Mouse (Mus musculus) CH12.LX (cell line): ENCODE results near the gene Ccdc28b. TPM values are rescaled to one million over a fixed set of nuclear protein-coding genes. Genes with fewer than 3 reads are reported as not detected.

Experiments used
- DNase-seq: peaks from one replicate; pipeline ENCODE4 v3.0.0-alpha.2; 2013; ENCODE audit errors: extremely low read depth
- H3K27ac ChIP-seq: 2 replicates; pipeline ENCODE4 v1.5.1; 2012; ENCODE audit warnings: low read depth, mild to moderate bottlenecking, control low read depth, moderate library complexity; ENCODE audit not compliant: insufficient read depth
- H3K27me3 ChIP-seq: replicated peaks from 2 replicates; pipeline ENCODE3; 2012; ENCODE audit warnings: inconsistent platforms
- H3K36me3 ChIP-seq, 2 experiments: replicated peaks in 1 of 2; 2 replicates each; pipeline versions ENCODE3 to v1.6.1; 2012; ENCODE audit warnings: inconsistent platforms in 1 of 2, low read length in 1 of 2, mild to moderate bottlenecking in 1 of 2, mixed read lengths in 1 of 2, moderate library complexity in 1 of 2; ENCODE audit not compliant: control insufficient read depth in 1 of 2, insufficient read depth in 1 of 2
- H3K4me1 ChIP-seq, 2 experiments: 2 replicates each; pipeline ENCODE4 v1.6.1; 2012; ENCODE audit warnings: inconsistent platforms in 1 of 2, moderate library complexity in 1 of 2; ENCODE audit not compliant: insufficient read depth in 2 of 2, control insufficient read depth in 1 of 2
- H3K4me2 ChIP-seq: 2 replicates; pipeline ENCODE4 v1.6.1; 2012; ENCODE audit warnings: low read depth, mild to moderate bottlenecking, control low read depth; ENCODE audit not compliant: poor library complexity, insufficient read depth, severe bottlenecking
- H3K4me3 ChIP-seq, 3 experiments: fragments of 150-350 bp in 1 of 3; sonication (generic) in 1 of 3; replicated peaks in 1 of 3; 2 replicates each; pipeline versions ENCODE3 to v1.5.1; 2011 to 2012; ENCODE audit warnings: low read depth in 2 of 3, low read length in 2 of 3, mild to moderate bottlenecking in 2 of 3, moderate library complexity in 2 of 3, control low read depth in 1 of 3, improper control_type of control experiment in 1 of 3, inconsistent platforms in 1 of 3, mixed read lengths in 1 of 3; ENCODE audit not compliant: poor library complexity in 1 of 3
- H3K79me2 ChIP-seq: replicated peaks from 2 replicates; pipeline ENCODE4 v1.6.1; 2012; ENCODE audit warnings: mild to moderate bottlenecking, moderate library complexity; ENCODE audit not compliant: control insufficient read depth, poor library complexity, insufficient read depth, severe bottlenecking; ENCODE audit errors: extremely low read depth
- H3K9ac ChIP-seq: 2 replicates; pipeline ENCODE4 v1.6.1; 2012; ENCODE audit warnings: low read depth, mild to moderate bottlenecking, control low read depth, moderate library complexity; ENCODE audit not compliant: insufficient read depth
- H3K9me3 ChIP-seq: replicated peaks from 2 replicates; pipeline ENCODE3; 2012; ENCODE audit warnings: low read length, inconsistent platforms, mixed read lengths
- CTCF ChIP-seq, 2 experiments: IDR thresholded peaks in 1 of 2; conservative IDR thresholded peaks in 1 of 2; 2 replicates each; pipeline ENCODE4 v1.5.1; 2011 to 2012; ENCODE audit warnings: low read depth in 2 of 2, low read length in 2 of 2, improper control_type of control experiment in 1 of 2, inconsistent platforms in 1 of 2, mild to moderate bottlenecking in 1 of 2, moderate library complexity in 1 of 2
- ELF1 ChIP-seq: IDR thresholded peaks from 2 replicates; pipeline ENCODE4 v1.6.1; 2014; ENCODE audit warnings: low read depth, mild to moderate bottlenecking, inconsistent platforms, low read length, improper control_type of control experiment
- EP300 ChIP-seq: IDR thresholded peaks from 2 replicates; pipeline ENCODE4 v1.6.1; 2011; ENCODE audit warnings: low read length, improper control_type of control experiment
- GABPA ChIP-seq: IDR thresholded peaks from 2 replicates; pipeline ENCODE4 v1.6.1; 2012; ENCODE audit warnings: low read depth, low read length, improper control_type of control experiment, inconsistent platforms; ENCODE audit not compliant: insufficient replicate concordance
- HCFC1 ChIP-seq: IDR thresholded peaks from 2 replicates; pipeline ENCODE4 v1.6.1; 2012; ENCODE audit warnings: low read depth, mild to moderate bottlenecking, inconsistent platforms, low read length, improper control_type of control experiment
- JUND ChIP-seq: conservative IDR thresholded peaks from 2 replicates; pipeline ENCODE4 v1.6.1; 2011; ENCODE audit warnings: low read depth, low read length, improper control_type of control experiment
- KAT2A ChIP-seq: IDR thresholded peaks from 2 replicates; pipeline ENCODE4 v1.6.1; 2012; ENCODE audit warnings: low read length, improper control_type of control experiment, inconsistent platforms; ENCODE audit not compliant: insufficient replicate concordance
- MAFK ChIP-seq: IDR thresholded peaks from 2 replicates; pipeline ENCODE4 v1.6.1; 2011; ENCODE audit warnings: low read length, improper control_type of control experiment; ENCODE audit not compliant: insufficient replicate concordance
- MEF2A ChIP-seq: IDR thresholded peaks from 2 replicates; pipeline ENCODE4 v1.6.1; 2014; ENCODE audit warnings: low read depth, mild to moderate bottlenecking, inconsistent platforms, low read length, improper control_type of control experiment, borderline replicate concordance
- MYC ChIP-seq: IDR thresholded peaks from 2 replicates; pipeline ENCODE4 v1.6.1; 2011; ENCODE audit warnings: low read depth, mild to moderate bottlenecking, improper control_type of control experiment, low read length
- RAD21 ChIP-seq: IDR thresholded peaks from 2 replicates; pipeline ENCODE4 v1.6.1; 2011; ENCODE audit warnings: low read depth, mild to moderate bottlenecking, low read length, improper control_type of control experiment, moderate library complexity
- RCOR1 ChIP-seq: conservative IDR thresholded peaks from 2 replicates; pipeline ENCODE4 v1.6.1; 2012; ENCODE audit warnings: low read depth, mild to moderate bottlenecking, inconsistent platforms, low read length, improper control_type of control experiment
- SMC3 ChIP-seq: IDR thresholded peaks from 2 replicates; pipeline ENCODE4 v1.6.1; 2011; ENCODE audit warnings: low read depth, low read length, improper control_type of control experiment
- TCF12 ChIP-seq: IDR thresholded peaks from 2 replicates; pipeline ENCODE4 v1.6.1; 2014; ENCODE audit warnings: low read depth, mild to moderate bottlenecking, inconsistent platforms, low read length, improper control_type of control experiment
- ZKSCAN1 ChIP-seq: IDR thresholded peaks from 2 replicates; pipeline ENCODE4 v1.6.1; 2012; ENCODE audit warnings: low read depth, inconsistent platforms, low read length, improper control_type of control experiment, borderline replicate concordance
- ZMIZ1 ChIP-seq: IDR thresholded peaks from 2 replicates; pipeline ENCODE4 v1.6.1; 2012; ENCODE audit warnings: low read depth, mild to moderate bottlenecking, inconsistent platforms, low read length, improper control_type of control experiment
- dilution Hi-C: fragments of 300-500 bp; cut with MboI; formaldehyde crosslinking; loops from 2 replicates; pipeline ENCODE4 v1.14.3; 2020; ENCODE audit warnings: low sequenced_read_pairs; ENCODE audit not compliant: extremely low pct_unique_long_range_greater_than_20kb, extremely low pct_ligation_motif_present
- in situ Hi-C: fragments of 300-500 bp; cut with MboI; formaldehyde crosslinking; loops from 3 replicates; pipeline ENCODE4 v1.14.3; 2019; ENCODE audit warnings: low sequenced_read_pairs, low pct_ligation_motif_present, low pct_unique_long_range_greater_than_20kb, mixed read lengths
- polyA plus RNA-seq: library from polyadenylated mRNA; unstranded; fragments of >175 nt; gene quantifications from 2 replicates; pipeline ENCODE4 v1.2.1, GENCODE M21; 2012; ENCODE audit warnings: low read depth; ENCODE audit not compliant: insufficient read length
- total RNA-seq, 2 experiments: library from RNA; depleted of rRNA; stranded (reverse); fragments of 300-350 nt in 1 of 2; fragments of >200 nt in 1 of 2; gene quantifications; 2 replicates each; pipeline ENCODE4 v1.2.3; 2012 to 2014

The Ccdc28b gene
- total and polyA plus RNA-seq, 3 experiments = 24.0 to 28.0 (median 27.3) TPM

DNA sequence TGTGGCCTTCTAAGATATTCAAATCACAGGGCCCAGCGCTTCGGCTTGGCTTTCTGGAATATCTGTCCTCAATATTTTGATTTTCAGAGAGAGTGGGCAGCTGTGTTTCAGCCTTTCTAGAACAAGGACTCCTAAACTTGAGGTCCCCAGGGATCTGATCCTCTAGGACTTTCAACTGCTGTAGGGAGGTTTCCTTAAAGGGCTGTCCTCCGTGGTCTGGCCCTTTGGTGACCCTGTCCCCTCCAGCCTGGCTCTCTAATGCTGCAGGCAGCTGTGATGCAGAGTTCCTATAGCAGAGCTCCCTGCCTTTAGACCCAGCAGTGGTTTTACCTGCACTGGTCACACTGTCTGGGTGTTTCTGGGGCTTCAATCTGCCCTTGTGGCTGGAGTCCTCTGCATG, 7.1 kb downstream of the Ccdc28b start:
- in situ Hi-C loops (loop anchor here (25.0 kb wide), 1 partner anchor 254 kb away; no protein-coding TSS in a partner anchor), dilution Hi-C loops (no loop called here)
- DNase-seq = no peak
- no peaks in the 10 kb centered on the region for H3K79me2 ChIP-seq
- peaks cover 19 to 54% of the 10 kb centered on the region in 2 experiments for H3K36me3 ChIP-seq
- TF ChIP-seq JUND = no peak
- no peak for TF ChIP-seq TCF12
- TF ChIP-seq SMC3 = no peak
- TF ChIP-seq KAT2A = no peak
- no peak for TF ChIP-seq MYC
- H3K27ac ChIP-seq = no peak overlapping the region
- H3K4me2 ChIP-seq = no peak overlapping the region
- H3K4me1 ChIP-seq = peaks cover 3 to 47% of the 10 kb centered on the region in 2 experiments
- H3K9ac ChIP-seq = no peak overlapping the region
- H3K27me3 ChIP-seq = no peaks in the 10 kb centered on the region
- no peaks in the 10 kb centered on the region for H3K9me3 ChIP-seq
- no peak overlapping the region for H3K4me3 ChIP-seq

DNA sequence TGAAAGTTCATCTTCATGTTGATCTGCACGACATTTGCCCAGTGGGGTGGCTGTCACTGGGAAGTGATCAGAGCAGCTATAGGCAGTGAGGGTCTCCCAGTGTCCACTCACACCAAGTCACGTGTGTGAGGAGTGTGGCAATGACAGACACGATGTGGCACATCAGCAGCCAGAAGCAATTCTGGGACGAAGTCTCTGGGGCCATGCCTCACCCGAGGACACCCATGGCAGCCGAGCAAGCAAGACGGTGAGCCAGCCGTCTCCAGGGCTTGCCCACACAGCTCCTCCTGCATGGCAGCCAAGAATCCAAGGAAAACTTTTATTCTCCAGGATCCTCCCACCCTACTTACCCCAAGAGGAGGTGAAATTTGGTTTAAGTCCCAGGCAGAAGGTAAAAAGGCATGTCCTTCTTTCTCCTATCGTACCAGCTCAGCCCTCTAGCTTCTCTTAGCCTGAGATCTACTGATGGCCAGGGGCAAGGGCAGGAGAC, 7.9 kb downstream of the Ccdc28b start:
- Histone ChIP-seq H3K9me3 (no peaks in the 10 kb centered on the region), H3K27me3 (no peaks in the 10 kb centered on the region), H3K4me3 (no peak overlapping the region), H3K4me1 (peaks cover 3 to 46% of the 10 kb centered on the region in 2 experiments), H3K79me2 (no peaks in the 10 kb centered on the region), H3K36me3 (peaks cover 19 to 62% of the 10 kb centered on the region in 2 experiments), H3K9ac (no peak overlapping the region), H3K4me2 (no peak overlapping the region), H3K27ac (no peak overlapping the region)
- no peak for TF ChIP-seq ZMIZ1
- no peak for TF ChIP-seq CTCF (conservative IDR thresholded peaks at IDR 0.05 in 1 of 2, IDR thresholded peaks at IDR 0.05 in 1 of 2; ENCODE audit: low read depth in 2 of 2, low read length in 2 of 2)
- TF ChIP-seq KAT2A = no peak
- no peak for TF ChIP-seq ELF1
- TF ChIP-seq EP300 = no peak
- no peak for TF ChIP-seq TCF12
- TF ChIP-seq HCFC1 = no peak
- no peak for TF ChIP-seq RCOR1
- TF ChIP-seq MAFK = no peak
- TF ChIP-seq GABPA = no peak
- no peak for TF ChIP-seq ZKSCAN1
- no peak for TF ChIP-seq MEF2A
- no peak for TF ChIP-seq RAD21
- DNase-seq = no peak
- dilution Hi-C loops (no loop called here), in situ Hi-C loops (loop anchor here (25.0 kb wide), 1 partner anchor 254 kb away; no protein-coding TSS in a partner anchor)
